Mouse (Mus musculus) T-helper 2 cell (primary cell): ENCODE measurements around the gene Fam181a.

Source experiments
- in situ Hi-C: fragments of 300-600 bp; cut with MboI, MseI; formaldehyde crosslinking; loops from one replicate; pipeline ENCODE4 v1.15.1; 2025; ENCODE audit warnings: high pct_unique_total_duplicates

Gene Fam181a

GRCm38 (mm10) chr12:103355746-103356414 is 45.1 kb downstream of the Fam181a start, which contains the start of gene Asb2:
Asb2 (minus strand) TSS chr12:103356001.
- in situ Hi-C loops: no loop called here

- in situ Hi-C loops: no loop called here
Measured at GRCm38 (mm10) chr12:103356415-103356748, 45.6 kb downstream of the Fam181a start.

- in situ Hi-C loops: no loop called here
Measured at GRCm38 (mm10) chr12:103358216-103358615, 47.4 kb downstream of the Fam181a start.

GRCm38 (mm10) chr12:103358951-103359801 is 48.4 kb downstream of the Fam181a start:
- in situ Hi-C loops: no loop called here

- in situ Hi-C loops: loop anchor here (5.0 to 10.0 kb wide), 2 partner anchors 34 to 216 kb away; no protein-coding TSS in a partner anchor
Measured at GRCm38 (mm10) chr12:103360812-103361211, 50.0 kb downstream of the Fam181a start.

GRCm38 (mm10) chr12:103361539-103362307 is 50.9 kb downstream of the Fam181a start:
- in situ Hi-C loops: loop anchor here (5.0 to 10.0 kb wide), 2 partner anchors 34 to 217 kb away; no protein-coding TSS in a partner anchor

- in situ Hi-C loops: loop anchor here (5.0 to 10.0 kb wide), 2 partner anchors 35 to 218 kb away; no protein-coding TSS in a partner anchor
Measured at GRCm38 (mm10) chr12:103362336-103362735, 51.6 kb downstream of the Fam181a start.
